Mouse (Mus musculus): ENCODE measurements around the gene Cryzl1.

The Cryzl1 gene

GRCm38 (mm10) chr16:91728123-91729065 lies at the start of gene Cryzl1:
Gene Cryzl1, minus strand, starts transcription at chr16:91728975.
- DNase-seq (ENCODE audit: low read depth, low spot score): peak; percentile 99

- DNase-seq (ENCODE audit: low read depth, low spot score): no peak
Observed at GRCm38 (mm10) chr16:91772586-91772985, 43.8 kb upstream of the Cryzl1 start.

GRCm38 (mm10) chr16:91771334-91771733 lies 42.6 kb upstream of the Cryzl1 start:
- DNase-seq (ENCODE audit: low read depth, low spot score): no peak

GRCm38 (mm10) chr16:91770662-91771061 lies 41.9 kb upstream of the Cryzl1 start:
- DNase-seq (ENCODE audit: low read depth, low spot score): no peak

- DNase-seq (ENCODE audit: low read depth, low spot score): no peak
Observed at GRCm38 (mm10) chr16:91769911-91770310, 41.1 kb upstream of the Cryzl1 start.

- DNase-seq (ENCODE audit: low read depth, low spot score): no peak
Observed at GRCm38 (mm10) chr16:91768586-91768985, 39.8 kb upstream of the Cryzl1 start.

GRCm38 (mm10) chr16:91767165-91767701 lies 38.5 kb upstream of the Cryzl1 start:
- no peak for DNase-seq (ENCODE audit: low read depth, low spot score)

GRCm38 (mm10) chr16:91765816-91766210 lies 37.0 kb upstream of the Cryzl1 start:
- DNase-seq (ENCODE audit: low read depth, low spot score): no peak

GRCm38 (mm10) chr16:91765121-91765815 lies 36.5 kb upstream of the Cryzl1 start:
- DNase-seq (ENCODE audit: low read depth, low spot score): no peak

GRCm38 (mm10) chr16:91764414-91764813 lies 35.6 kb upstream of the Cryzl1 start:
- DNase-seq (ENCODE audit: low read depth, low spot score): no peak

GRCm38 (mm10) chr16:91763975-91764374 lies 35.2 kb upstream of the Cryzl1 start:
- no peak for DNase-seq (ENCODE audit: low read depth, low spot score)

- no peak for DNase-seq (ENCODE audit: low read depth, low spot score)
Observed at GRCm38 (mm10) chr16:91762476-91762875, 33.7 kb upstream of the Cryzl1 start.

GRCm38 (mm10) chr16:91761761-91762160 lies 33.0 kb upstream of the Cryzl1 start:
- no peak for DNase-seq (ENCODE audit: low read depth, low spot score)

GRCm38 (mm10) chr16:91761202-91761601 lies 32.4 kb upstream of the Cryzl1 start:
- no peak for DNase-seq (ENCODE audit: low read depth, low spot score)

GRCm38 (mm10) chr16:91754957-91755356 lies 26.2 kb upstream of the Cryzl1 start:
- no peak for DNase-seq (ENCODE audit: low read depth, low spot score)

- DNase-seq (ENCODE audit: low read depth, low spot score): no peak
Observed at GRCm38 (mm10) chr16:91753611-91754010, 24.8 kb upstream of the Cryzl1 start.

- DNase-seq (ENCODE audit: low read depth, low spot score): no peak
Observed at GRCm38 (mm10) chr16:91751644-91752385, 23.0 kb upstream of the Cryzl1 start.

GRCm38 (mm10) chr16:91747567-91747966 lies 18.8 kb upstream of the Cryzl1 start:
- no peak for DNase-seq (ENCODE audit: low read depth, low spot score)

GRCm38 (mm10) chr16:91746101-91746950 lies 17.6 kb upstream of the Cryzl1 start:
- peak; percentile 30 for DNase-seq (ENCODE audit: low read depth, low spot score)

- DNase-seq (ENCODE audit: low read depth, low spot score): no peak
Observed at GRCm38 (mm10) chr16:91743055-91743454, 14.3 kb upstream of the Cryzl1 start.

- no peak for DNase-seq (ENCODE audit: low read depth, low spot score)
Observed at GRCm38 (mm10) chr16:91740918-91741255, 12.1 kb upstream of the Cryzl1 start.
